Mouse (Mus musculus) heart, adult 2 months (tissue): Measurements from ENCODE around the gene Habp2. TPM values are rescaled to one million over a fixed set of nuclear protein-coding genes. Genes with fewer than 3 reads are reported as not detected.

Experiments used
- DNase-seq, 2 experiments: peaks; one replicate each; pipeline ENCODE4 v3.0.0; 2021
- H3K27ac ChIP-seq: fragments of 200-600 bp; 2 replicates; pipeline ENCODE4 v1.8.1; 2022
- H3K27me3 ChIP-seq: fragments of 200-500 bp; 2 replicates; pipeline ENCODE4 v1.6.1; 2012; ENCODE audit warnings: mild to moderate bottlenecking, low read length, inconsistent platforms, mixed read lengths; ENCODE audit not compliant: control insufficient read depth, insufficient read depth
- H3K36me3 ChIP-seq: fragments of 200-500 bp; 2 replicates; pipeline ENCODE4 v1.6.1; 2012; ENCODE audit warnings: low read length, inconsistent platforms; ENCODE audit not compliant: control insufficient read depth, insufficient read depth
- H3K4me1 ChIP-seq: fragments of 200-500 bp; 2 replicates; pipeline ENCODE4 v1.6.1; 2011; ENCODE audit warnings: low read length; ENCODE audit not compliant: control insufficient read depth, insufficient read depth
- H3K4me3 ChIP-seq: fragments of 200-600 bp; 2 replicates; pipeline ENCODE4 v1.8.1; 2022
- H3K79me2 ChIP-seq: fragments of 200-500 bp; replicated peaks from 2 replicates; pipeline ENCODE4 v1.6.1; 2012; ENCODE audit warnings: mild to moderate bottlenecking, inconsistent platforms, low read length, moderate library complexity, mixed read lengths; ENCODE audit not compliant: control insufficient read depth, insufficient read depth
- H3K9ac ChIP-seq: fragments of 200-500 bp; 2 replicates; pipeline ENCODE4 v1.6.1; 2012; ENCODE audit warnings: low read depth, mild to moderate bottlenecking, control low read depth, inconsistent platforms, low read length, mixed read lengths
- CTCF ChIP-seq: fragments of 200-600 bp; IDR thresholded peaks from 2 replicates; pipeline ENCODE4 v1.8.1; 2022; ENCODE audit warnings: antibody characterized with exemption, mild to moderate bottlenecking, moderate library complexity
- EP300 ChIP-seq: fragments of 200-500 bp; IDR thresholded peaks from 2 replicates; pipeline ENCODE4 v1.6.1; 2011; ENCODE audit warnings: low read depth, low read length, control low read depth; ENCODE audit not compliant: insufficient read depth
- POLR2A ChIP-seq: fragments of 200-500 bp; IDR thresholded peaks from 2 replicates; pipeline ENCODE4 v1.6.1; 2011; ENCODE audit warnings: mild to moderate bottlenecking, low read depth, low read length, control low read depth; ENCODE audit not compliant: insufficient read depth
- WGBS: fragments of 180-500 bp; shearing (Covaris S2); methylation state at CpG from one replicate; pipeline ENCODE4 v1.1.7; 2018; 5-methylcytosine and 5-hydroxymethylcytosine counted together
- intact Hi-C: fragments of 180-260 bp; cut with DNase I; formaldehyde crosslinking; loops from one replicate; pipeline ENCODE4 v1.15.1; 2025
- polyA plus RNA-seq: library from polyadenylated mRNA; depleted of rRNA; stranded (reverse); fragments of >200 nt; gene quantifications from 2 replicates; pipeline ENCODE4 v1.2.3, GENCODE M21; 2012
- total RNA-seq, 2 experiments: library from RNA; stranded (reverse); gene quantifications; 2 replicates each; pipeline ENCODE4 v1.2.3; 2021

Habp2 gene
- total and polyA plus RNA-seq, 3 experiments, result not detected

- TF ChIP-seq POLR2A (no peak), EP300 (no peak), CTCF (no peak)
- Histone ChIP-seq H3K27ac (no peak overlapping the region), H3K4me1 (peaks cover 2% of the 10 kb centered on the region; the same call in 1 of the 2 replicates), H3K9ac (no peak overlapping the region), H3K36me3 (no peaks in the 10 kb centered on the region), H3K79me2 (no peaks in the 10 kb centered on the region), H3K27me3 (no peaks in the 10 kb centered on the region), H3K4me3 (no peak overlapping the region)
- intact Hi-C loops, result no loop called here
- no peak for DNase-seq
- 72% methylated on average over 12 of the region's 12 CpGs for WGBS
Measured at GRCm38 (mm10) chr19:56321303-56321920, 34.5 kb downstream of the Habp2 start.

- no peaks in the 10 kb centered on the region for H3K27me3 ChIP-seq
- WGBS, result 63% methylated on average over 10 of the region's 10 CpGs
- H3K4me3 ChIP-seq, result no peak overlapping the region
- no peak for TF ChIP-seq CTCF
- no peak for TF ChIP-seq EP300
- H3K36me3 ChIP-seq, result no peaks in the 10 kb centered on the region
- intact Hi-C loops, result no loop called here
- H3K79me2 ChIP-seq, result no peaks in the 10 kb centered on the region
- H3K27ac ChIP-seq, result no peak overlapping the region
- peaks cover 2% of the 10 kb centered on the region; the same call in 1 of the 2 replicates for H3K4me1 ChIP-seq
- no peak overlapping the region for H3K9ac ChIP-seq
- no peak for DNase-seq
Measured at GRCm38 (mm10) chr19:56325676-56326075, 38.7 kb downstream of the Habp2 start.

DNA sequence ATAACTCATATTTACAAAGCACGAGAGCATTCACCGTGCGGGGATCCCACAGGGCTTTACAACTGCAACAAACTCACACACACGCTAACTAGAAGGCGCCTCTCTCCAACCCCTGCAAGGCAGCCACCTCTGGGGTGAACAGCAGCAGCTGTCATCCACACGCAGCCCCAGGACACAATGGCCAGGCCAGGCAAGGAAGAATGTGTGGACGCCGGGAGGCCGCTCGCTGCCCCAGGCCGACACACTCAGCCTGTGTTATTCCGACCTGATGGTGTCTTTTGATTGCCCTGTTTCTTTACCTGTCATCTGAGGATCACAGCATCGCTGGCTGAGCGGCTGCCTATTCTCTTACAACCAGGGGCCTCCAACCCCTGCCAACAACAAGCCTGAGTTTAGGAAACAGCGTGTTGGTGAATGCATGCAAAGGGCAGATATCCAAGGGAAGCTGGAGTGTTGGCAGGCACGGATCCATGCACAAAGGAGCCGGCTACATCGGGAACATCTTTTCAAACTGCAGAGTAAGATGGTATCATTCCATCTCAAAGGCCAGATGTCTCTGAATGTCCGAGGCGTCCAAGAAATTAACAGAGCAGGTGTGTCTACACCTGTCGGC, 39.4 kb downstream of the Habp2 start:
- H3K9ac ChIP-seq, result no peak overlapping the region

GRCm38 (mm10) chr19:56336321-56336720, 49.4 kb downstream of the Habp2 start:
- TF ChIP-seq CTCF, result no peak
- TF ChIP-seq EP300, result no peak
- TF ChIP-seq POLR2A, result no peak
- intact Hi-C loops, result no loop called here
- WGBS, result 94% methylated on average over 17 of the region's 17 CpGs
- Histone ChIP-seq H3K4me1 (no peaks in the 10 kb centered on the region), H3K4me3 (no peak overlapping the region), H3K79me2 (peaks cover 2% of the 10 kb centered on the region; the same call in 1 of the 2 replicates), H3K27ac (peak overlapping the region; percentile 28; the same call in 1 of the 2 replicates), H3K9ac (no peak overlapping the region), H3K27me3 (no peaks in the 10 kb centered on the region), H3K36me3 (no peaks in the 10 kb centered on the region)
- DNase-seq, result no peak

More for the DNA sequence above, 39.4 kb downstream of the Habp2 start:
- no peaks in the 10 kb centered on the region for H3K27me3 ChIP-seq
- H3K79me2 ChIP-seq, result no peaks in the 10 kb centered on the region
- no peak overlapping the region for H3K27ac ChIP-seq
- intact Hi-C loops, result no loop called here
- 72% methylated on average over 21 of the region's 21 CpGs for WGBS
- no peak for DNase-seq
- TF ChIP-seq EP300 (no peak), CTCF (no peak), POLR2A (no peak)
- no peak overlapping the region for H3K4me3 ChIP-seq
- no peaks in the 10 kb centered on the region for H3K36me3 ChIP-seq
- peaks cover 2% of the 10 kb centered on the region; the same call in 1 of the 2 replicates for H3K4me1 ChIP-seq

DNA sequence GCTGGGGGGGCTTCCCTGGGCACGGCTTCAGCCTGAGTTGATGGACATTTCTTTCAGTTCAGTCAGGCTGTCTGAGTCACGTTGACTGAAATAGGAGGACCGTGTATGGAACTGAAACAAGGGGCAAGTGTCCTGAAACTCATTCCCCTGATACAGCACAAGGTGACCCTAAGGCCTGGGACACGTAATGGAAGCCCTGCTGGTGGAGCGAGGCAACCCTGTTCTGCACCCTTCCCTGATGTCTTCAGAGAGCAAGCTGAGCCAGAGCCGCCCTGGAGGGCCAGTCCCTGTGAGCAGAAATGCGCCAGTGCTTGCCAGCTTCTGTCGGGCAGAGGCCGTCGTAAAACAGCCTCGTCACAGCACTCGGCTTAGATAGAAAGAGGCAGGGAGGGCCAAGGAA, 49.9 kb downstream of the Habp2 start:
- Histone ChIP-seq H3K9ac (no peak overlapping the region), H3K4me3 (no peak overlapping the region), H3K79me2 (peaks cover 2% of the 10 kb centered on the region; the same call in 1 of the 2 replicates), H3K36me3 (no peaks in the 10 kb centered on the region), H3K27ac (peak overlapping the region; percentile 41), H3K4me1 (no peaks in the 10 kb centered on the region), H3K27me3 (no peaks in the 10 kb centered on the region)
- intact Hi-C loops, result no loop called here
- TF ChIP-seq CTCF (peak; percentile 14; the same call in 1 of the 2 replicates), EP300 (0 out of 2 replicates have a peak, but pooled peaks have one; percentile 3), POLR2A (no peak)
- DNase-seq, result peak in 1 of 2 experiments; percentile 42
- 59% methylated on average over 12 of the region's 12 CpGs for WGBS

DNA sequence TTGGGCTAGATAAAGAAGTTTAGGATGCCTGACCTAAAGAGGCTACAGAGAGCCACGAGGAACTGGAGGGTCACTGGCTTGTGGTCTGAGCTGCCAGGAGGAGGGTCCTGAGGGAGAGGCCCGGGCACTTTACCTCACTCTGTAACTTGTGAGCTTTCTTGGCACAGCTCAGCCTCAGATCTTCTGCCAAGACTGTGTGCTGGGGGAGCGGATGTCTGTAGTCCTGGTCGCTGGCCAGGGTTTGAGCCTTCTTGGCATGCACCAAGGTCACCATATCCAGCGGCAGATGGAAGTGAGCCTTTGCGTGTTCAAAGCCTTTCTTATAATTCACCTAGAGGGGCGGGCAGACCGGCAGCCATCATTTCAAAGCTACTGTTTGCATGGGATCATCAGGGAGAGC, 55.1 kb downstream of the Habp2 start:
- DNase-seq, result peak; percentile 65 to 78
- Histone ChIP-seq H3K4me1 (peaks cover 3% of the 10 kb centered on the region), H3K27me3 (no peaks in the 10 kb centered on the region), H3K27ac (no peak overlapping the region), H3K79me2 (peaks cover 2% of the 10 kb centered on the region; the same call in 1 of the 2 replicates), H3K4me3 (no peak overlapping the region), H3K36me3 (no peaks in the 10 kb centered on the region), H3K9ac (no peak overlapping the region)
- WGBS, result 29% methylated on average over 8 of the region's 8 CpGs
- 0 out of 2 replicates have a peak, but pooled peaks have one; percentile 22 for TF ChIP-seq EP300
- TF ChIP-seq POLR2A, result no peak
- intact Hi-C loops, result no loop called here
